Mouse (Mus musculus): ENCODE results near the gene Ndufaf7. TPM values are rescaled to one million over a fixed set of nuclear protein-coding genes. Genes with fewer than 3 reads are reported as not detected.

Gene Ndufaf7
- total RNA-seq, 2 experiments from 2014 or later: 34.5 to 47.9 TPM

- no peak for ATAC-seq (replicated peaks; ENCODE audit: poor library complexity, severe bottlenecking)
These were observed 22.5 kb downstream of the Ndufaf7 start for GRCm38 (mm10) chr17:78959473-78959872.

- no peak for ATAC-seq (replicated peaks; ENCODE audit: poor library complexity, severe bottlenecking)
These were observed 27.5 kb downstream of the Ndufaf7 start for GRCm38 (mm10) chr17:78964387-78964786.

- peak; percentile 96 for ATAC-seq (replicated peaks; ENCODE audit: poor library complexity, severe bottlenecking)
These were observed 29.4 kb downstream of the Ndufaf7 start for GRCm38 (mm10) chr17:78966092-78966883.

- no peak for ATAC-seq (replicated peaks; ENCODE audit: poor library complexity, severe bottlenecking)
These were observed 31.6 kb downstream of the Ndufaf7 start for GRCm38 (mm10) chr17:78968500-78968899.

GRCm38 (mm10) chr17:78983166-78983565 is 46.2 kb downstream of the Ndufaf7 start:
- no peak for ATAC-seq (replicated peaks; ENCODE audit: poor library complexity, severe bottlenecking)

GRCm38 (mm10) chr17:78983736-78984135 is 46.8 kb downstream of the Ndufaf7 start:
- ATAC-seq (replicated peaks; ENCODE audit: poor library complexity, severe bottlenecking): no peak

- ATAC-seq (replicated peaks; ENCODE audit: poor library complexity, severe bottlenecking): peak; percentile 30; the same call in 1 of the 2 replicates
These were observed 52.1 kb downstream of the Ndufaf7 start for GRCm38 (mm10) chr17:78989015-78989414.

GRCm38 (mm10) chr17:78991549-78991948 is 54.6 kb downstream of the Ndufaf7 start:
- ATAC-seq (replicated peaks; ENCODE audit: poor library complexity, severe bottlenecking): no peak

GRCm38 (mm10) chr17:78992303-78993027 is 55.5 kb downstream of the Ndufaf7 start:
- peak; percentile 79 for ATAC-seq (replicated peaks; ENCODE audit: poor library complexity, severe bottlenecking)

- ATAC-seq (replicated peaks; ENCODE audit: poor library complexity, severe bottlenecking): no peak
These were observed 56.7 kb downstream of the Ndufaf7 start for GRCm38 (mm10) chr17:78993670-78994069.

GRCm38 (mm10) chr17:78994382-78994781 is 57.4 kb downstream of the Ndufaf7 start:
- no peak for ATAC-seq (replicated peaks; ENCODE audit: poor library complexity, severe bottlenecking)

- ATAC-seq (replicated peaks; ENCODE audit: poor library complexity, severe bottlenecking): no peak
These were observed 58.2 kb downstream of the Ndufaf7 start for GRCm38 (mm10) chr17:78994931-78995820.

Other genes starting within 250 kb of the Ndufaf7 start
- gene Strn, start 199.9 kb upstream of the Ndufaf7 start, total RNA-seq (2014; fragmentation: Nextera tagmentation): 12.9 and 17.9 TPM in 2 replicates
- 31.3 and 34.9 TPM in 2 replicates for gene Strn, start 199.9 kb upstream of the Ndufaf7 start, total RNA-seq (2017)
- gene Heatr5b, start 101.8 kb upstream of the Ndufaf7 start, total RNA-seq (2014; fragmentation: Nextera tagmentation): 20.3 and 21.0 TPM in 2 replicates
- 16.0 and 19.7 TPM in 2 replicates for gene Heatr5b, start 101.8 kb upstream of the Ndufaf7 start, total RNA-seq (2017)
- 11.1 and 12.5 TPM in 2 replicates for gene Gpatch11, start 101.6 kb upstream of the Ndufaf7 start, total RNA-seq (2014; fragmentation: Nextera tagmentation)
- gene Gpatch11, start 101.6 kb upstream of the Ndufaf7 start, total RNA-seq (2017): 17.7 and 25.9 TPM in 2 replicates
- gene Eif2ak2, start 54.6 kb upstream of the Ndufaf7 start, total RNA-seq (2014; fragmentation: Nextera tagmentation): 22.9 and 31.6 TPM in 2 replicates
- 33.2 and 44.3 TPM in 2 replicates for gene Eif2ak2, start 54.6 kb upstream of the Ndufaf7 start, total RNA-seq (2017)
- not detected in 2 replicates for gene Sult6b1, start 30.1 kb upstream of the Ndufaf7 start, total RNA-seq (2014; fragmentation: Nextera tagmentation)
- gene Sult6b1, start 30.1 kb upstream of the Ndufaf7 start, total RNA-seq (2017): not detected in 2 replicates
- gene Cebpzos, start 20.6 kb upstream of the Ndufaf7 start, total RNA-seq (2014; fragmentation: Nextera tagmentation): 31.0 and 34.8 TPM in 2 replicates
- 53.7 and 66.1 TPM in 2 replicates for gene Cebpzos, start 20.6 kb upstream of the Ndufaf7 start, total RNA-seq (2017)
- gene Cebpz, start 70 bp upstream of the Ndufaf7 start, total RNA-seq (2014; fragmentation: Nextera tagmentation): 61.6 and 62.4 TPM in 2 replicates
- 124 and 206 TPM in 2 replicates for gene Cebpz, start 70 bp upstream of the Ndufaf7 start, total RNA-seq (2017)
- 44.2 and 52.7 TPM in 2 replicates for gene Prkd3, start 83.7 kb downstream of the Ndufaf7 start, total RNA-seq (2014; fragmentation: Nextera tagmentation)
- gene Prkd3, start 83.7 kb downstream of the Ndufaf7 start, total RNA-seq (2017): 49.8 and 51.1 TPM in 2 replicates
- gene Qpct, start 114.8 kb downstream of the Ndufaf7 start, total RNA-seq (2014; fragmentation: Nextera tagmentation): 1.1 and 4.3 TPM in 2 replicates
- 0.21 and 1.6 TPM in 2 replicates for gene Qpct, start 114.8 kb downstream of the Ndufaf7 start, total RNA-seq (2017)

Measured in granulocyte monocyte progenitor cell, adult 5-6 weeks (primary cell).